Mouse (Mus musculus) kidney, postnatal 0 days (tissue): ENCODE results near the gene Kirrel3. TPM values are rescaled to one million over a fixed set of nuclear protein-coding genes. Genes with fewer than 3 reads are reported as not detected.

Experiments
- ATAC-seq: fragments of 200-750 bp; cut with Nextera tagmentation; replicated peaks from 2 replicates; pipeline ENCODE4 v1.8.0; 2017; ENCODE audit warnings: low read depth, moderate number of reproducible peaks, moderate TSS enrichment, moderate library complexity; ENCODE audit not compliant: low FRiP score
- DNase-seq: peaks from one replicate; pipeline ENCODE4 v3.0.0-alpha.2; 2016; ENCODE audit warnings: low spot score
- H3K27ac ChIP-seq: fragments of 300-500 bp; sonication (generic); 2 replicates; pipeline ENCODE4 v1.5.1; 2014; ENCODE audit warnings: mild to moderate bottlenecking
- H3K27me3 ChIP-seq: fragments of 300-500 bp; sonication (generic); 2 replicates; pipeline ENCODE4 v1.6.1; 2014; ENCODE audit warnings: low read length, mixed read lengths; ENCODE audit not compliant: insufficient read depth
- H3K36me3 ChIP-seq: fragments of 300-500 bp; sonication (generic); 2 replicates; pipeline ENCODE4 v1.6.1; 2014; ENCODE audit warnings: low read length, mixed read lengths; ENCODE audit not compliant: insufficient read depth
- H3K4me1 ChIP-seq: fragments of 300-500 bp; sonication (generic); replicated peaks from 2 replicates; pipeline ENCODE4 v1.6.1; 2014; ENCODE audit warnings: antibody characterized with exemption, low read length, mixed read lengths; ENCODE audit not compliant: insufficient read depth
- H3K4me2 ChIP-seq: fragments of 300-500 bp; sonication (generic); 2 replicates; pipeline ENCODE4 v1.6.1; 2014; ENCODE audit warnings: mild to moderate bottlenecking, low read length, moderate library complexity, mixed read lengths
- H3K4me3 ChIP-seq: fragments of 300-500 bp; sonication (generic); replicated peaks from 2 replicates; pipeline ENCODE4 v1.5.1; 2014; ENCODE audit warnings: low read depth, low read length
- H3K9ac ChIP-seq: fragments of 300-500 bp; sonication (generic); 2 replicates; pipeline ENCODE4 v1.6.1; 2014; ENCODE audit warnings: low read depth, low read length
- H3K9me3 ChIP-seq: fragments of 300-500 bp; sonication (generic); replicated peaks from 2 replicates; pipeline ENCODE4 v1.6.1; 2016; ENCODE audit warnings: low read length, inconsistent platforms, mixed read lengths
- CTCF ChIP-seq: IDR thresholded peaks from 2 replicates; pipeline ENCODE4 v1.5.1; 2016; ENCODE audit warnings: antibody characterized with exemption, low read depth, mild to moderate bottlenecking, moderate library complexity
- WGBS: fragments of 180-500 bp; shearing (Covaris S2); extraction: QIAGEN DNeasy Blood & Tissue Kit; methylation state at CpG from one replicate; pipeline ENCODE4 v1.1.7; 2014; 5-methylcytosine and 5-hydroxymethylcytosine counted together
- polyA plus RNA-seq: library from polyadenylated mRNA; unstranded; fragments of >200 nt; fragmentation: Nextera tagmentation; extraction: Ambion mirVana; gene quantifications from 2 replicates; pipeline ENCODE4 v1.2.1, GENCODE M21; 2015

The Kirrel3 gene
- polyA plus RNA-seq, 1 experiment from 2014 or later = 0.82 TPM

- no peak for TF ChIP-seq CTCF
- H3K4me3 ChIP-seq = no peak overlapping the region
- H3K27me3 ChIP-seq = no peaks in the 10 kb centered on the region
- H3K4me2 ChIP-seq = no peak overlapping the region
- ATAC-seq (no peak), DNase-seq (no peak)
- 67% methylated on average over 7 of the region's 7 CpGs for WGBS
- H3K9me3 ChIP-seq = no peaks in the 10 kb centered on the region
- H3K27ac ChIP-seq = no peak overlapping the region
- no peaks in the 10 kb centered on the region for H3K36me3 ChIP-seq
- no peak overlapping the region for H3K9ac ChIP-seq
- H3K4me1 ChIP-seq = no peaks in the 10 kb centered on the region; the same call in 1 of the 2 replicates
Observed at GRCm38 (mm10) chr9:35043619-35044018, 557.9 kb downstream of the Kirrel3 start.

GRCm38 (mm10) chr9:35044458-35044857 is 558.8 kb downstream of the Kirrel3 start:
- H3K4me2 ChIP-seq = no peak overlapping the region

GRCm38 (mm10) chr9:35045031-35045531 is 559.4 kb downstream of the Kirrel3 start:
- Histone ChIP-seq H3K4me2 (no peak overlapping the region), H3K9ac (no peak overlapping the region), H3K27ac (no peak overlapping the region), H3K9me3 (no peaks in the 10 kb centered on the region), H3K4me1 (no peaks in the 10 kb centered on the region; the same call in 1 of the 2 replicates), H3K4me3 (no peak overlapping the region), H3K27me3 (no peaks in the 10 kb centered on the region), H3K36me3 (no peaks in the 10 kb centered on the region)
- ATAC-seq (peak; percentile 35; the same call in 1 of the 2 replicates), DNase-seq (peak; percentile 62)
- WGBS = 36% methylated on average over 11 of the region's 11 CpGs
- TF ChIP-seq CTCF = no peak

More at GRCm38 (mm10) chr9:35044458-35044857, 558.8 kb downstream of the Kirrel3 start:
- H3K36me3 ChIP-seq = no peaks in the 10 kb centered on the region
- H3K9ac ChIP-seq = no peak overlapping the region
- no peaks in the 10 kb centered on the region for H3K27me3 ChIP-seq
- H3K27ac ChIP-seq = no peak overlapping the region
- no peak for TF ChIP-seq CTCF
- no peaks in the 10 kb centered on the region; the same call in 1 of the 2 replicates for H3K4me1 ChIP-seq
- no peaks in the 10 kb centered on the region for H3K9me3 ChIP-seq
- no peak overlapping the region for H3K4me3 ChIP-seq
- DNase-seq (peak; percentile 57), ATAC-seq (peak; percentile 18; the same call in 1 of the 2 replicates)
- 17% methylated on average over 15 of the region's 15 CpGs for WGBS

GRCm38 (mm10) chr9:35045756-35046155 is 560.1 kb downstream of the Kirrel3 start:
- H3K36me3 ChIP-seq = no peaks in the 10 kb centered on the region
- 48% methylated on average over 2 of the region's 2 CpGs for WGBS
- no peak for ATAC-seq
- H3K4me3 ChIP-seq = no peak overlapping the region
- H3K9me3 ChIP-seq = no peaks in the 10 kb centered on the region
- peak; percentile 8; the same call in 1 of the 2 replicates for TF ChIP-seq CTCF
- no peaks in the 10 kb centered on the region; the same call in 1 of the 2 replicates for H3K4me1 ChIP-seq
- DNase-seq = peak; percentile 70
- H3K4me2 ChIP-seq = no peak overlapping the region
- H3K27me3 ChIP-seq = no peaks in the 10 kb centered on the region
- no peak overlapping the region for H3K9ac ChIP-seq
- H3K27ac ChIP-seq = 0 out of 2 replicates have a peak overlapping the region, but pooled peaks have one; percentile 1

- Histone ChIP-seq H3K4me1 (no peaks in the 10 kb centered on the region; the same call in 1 of the 2 replicates), H3K4me2 (no peak overlapping the region), H3K36me3 (0 out of 2 replicates have a peak, but pooled peaks cover 12% of the 10 kb centered on the region), H3K27me3 (no peaks in the 10 kb centered on the region), H3K9ac (no peak overlapping the region), H3K27ac (no peak overlapping the region), H3K4me3 (no peak overlapping the region), H3K9me3 (no peaks in the 10 kb centered on the region)
- no peak for TF ChIP-seq CTCF
- WGBS = 80% methylated on average over 6 of the region's 6 CpGs
- no peak for DNase-seq
- ATAC-seq = no peak
Observed at GRCm38 (mm10) chr9:35048449-35048848, 562.8 kb downstream of the Kirrel3 start.

GRCm38 (mm10) chr9:35049891-35050527 is 564.3 kb downstream of the Kirrel3 start:
- no peak for ATAC-seq
- 0 out of 2 replicates have a peak, but pooled peaks cover 12% of the 10 kb centered on the region for H3K36me3 ChIP-seq
- H3K27me3 ChIP-seq = no peaks in the 10 kb centered on the region
- no peaks in the 10 kb centered on the region; the same call in 1 of the 2 replicates for H3K4me1 ChIP-seq
- no peak overlapping the region for H3K4me2 ChIP-seq
- DNase-seq = no peak
- H3K27ac ChIP-seq = no peak overlapping the region
- no peak overlapping the region for H3K4me3 ChIP-seq
- H3K9me3 ChIP-seq = no peaks in the 10 kb centered on the region
- no peak overlapping the region for H3K9ac ChIP-seq
- no peak for TF ChIP-seq CTCF
- WGBS = 54% methylated on average over 3 of the region's 3 CpGs
